Mouse (Mus musculus) G1E-ER4 (cell line): ENCODE results near the gene Slc22a22. TPM values are rescaled to one million over a fixed set of nuclear protein-coding genes. Genes with fewer than 3 reads are reported as not detected.

Source experiments
- GATA1 ChIP-seq: IDR thresholded peaks from one replicate; pipeline ENCODE4 v1.8.0; 2012; ENCODE audit warnings: low read length, inconsistent platforms
- polyA plus RNA-seq: library from polyadenylated mRNA; stranded (reverse); fragments of >175 nt; gene quantifications from 2 replicates; pipeline ENCODE4 v1.2.3, GENCODE M21; 2012

The Slc22a22 gene
- not detected in 2 replicates for polyA plus RNA-seq

- no peak for TF ChIP-seq GATA1
Measured at GRCm38 (mm10) chr15:57477525-57477924, at the start of gene Slc22a22. Gene Slc22a22 (minus strand): TSS chr15:57477625.

GRCm38 (mm10) chr15:57523510-57524298 is 46.3 kb upstream of the Slc22a22 start:
- TF ChIP-seq GATA1: no peak

- no peak for TF ChIP-seq GATA1
Measured at GRCm38 (mm10) chr15:57522160-57522559, 44.7 kb upstream of the Slc22a22 start.

GRCm38 (mm10) chr15:57509185-57510172 is 32.1 kb upstream of the Slc22a22 start:
- no peak for TF ChIP-seq GATA1

- no peak for TF ChIP-seq GATA1
Measured at GRCm38 (mm10) chr15:57508242-57509184, 31.1 kb upstream of the Slc22a22 start.

DNA sequence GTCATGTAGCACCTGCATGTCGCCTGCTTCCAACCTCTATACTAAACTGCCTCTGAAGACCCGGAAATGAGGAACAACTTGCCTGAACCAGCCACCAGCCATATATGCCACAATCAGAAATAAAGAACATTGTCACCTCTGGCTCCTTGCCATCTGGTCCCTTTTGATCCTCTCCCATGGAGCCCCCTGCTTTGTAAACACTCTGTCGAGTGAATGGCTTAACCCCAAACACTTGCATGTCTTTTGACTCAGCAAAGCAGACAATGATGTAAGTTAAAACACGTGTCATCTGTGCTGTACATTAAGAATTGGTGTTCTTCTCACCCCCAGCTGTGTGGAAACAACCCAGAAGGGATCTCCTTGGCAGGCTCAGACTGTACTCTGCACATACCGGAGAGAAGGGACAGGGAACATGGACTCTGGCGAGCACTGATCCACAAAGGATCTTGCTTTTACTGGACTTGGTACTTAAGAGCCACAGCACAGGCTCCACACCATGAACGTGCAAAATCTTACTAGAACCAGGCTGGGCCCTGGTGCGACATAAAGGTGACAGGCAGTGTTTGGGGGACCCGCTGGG is 26.8 kb upstream of the Slc22a22 start:
- TF ChIP-seq GATA1: no peak

DNA sequence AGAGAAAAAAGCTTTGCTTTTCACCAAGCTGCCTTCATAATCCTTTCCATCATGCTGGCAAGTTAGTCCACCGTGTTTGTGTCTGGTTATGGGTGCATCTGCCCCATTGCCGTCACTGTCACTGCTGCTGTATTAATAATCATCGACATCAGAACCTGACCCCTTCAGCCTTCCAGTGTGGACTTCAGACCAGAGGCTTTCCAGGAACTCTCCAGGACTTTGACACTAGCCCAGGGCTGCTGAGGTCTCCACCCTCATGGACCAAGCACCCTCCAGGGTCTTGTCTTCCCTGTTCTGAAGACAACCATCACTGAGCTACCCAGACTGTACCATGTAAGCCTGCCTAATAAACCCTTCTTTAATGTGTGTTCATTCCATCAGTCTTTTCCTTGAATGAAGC is 26.2 kb upstream of the Slc22a22 start:
- no peak for TF ChIP-seq GATA1

GRCm38 (mm10) chr15:57501559-57501958 is 24.1 kb upstream of the Slc22a22 start:
- TF ChIP-seq GATA1: no peak

- no peak for TF ChIP-seq GATA1
Measured at GRCm38 (mm10) chr15:57496106-57496505, 18.7 kb upstream of the Slc22a22 start.

- no peak for TF ChIP-seq GATA1
Measured at GRCm38 (mm10) chr15:57482509-57482908, 5.1 kb upstream of the Slc22a22 start.

- no peak for TF ChIP-seq GATA1
Measured at GRCm38 (mm10) chr15:57471648-57472047, 5.8 kb downstream of the Slc22a22 start.

GRCm38 (mm10) chr15:57465996-57466395 is 11.4 kb downstream of the Slc22a22 start:
- TF ChIP-seq GATA1: no peak

- no peak for TF ChIP-seq GATA1
Measured at GRCm38 (mm10) chr15:57465061-57465460, 12.4 kb downstream of the Slc22a22 start.

GRCm38 (mm10) chr15:57464066-57464465 is 13.4 kb downstream of the Slc22a22 start:
- no peak for TF ChIP-seq GATA1

DNA sequence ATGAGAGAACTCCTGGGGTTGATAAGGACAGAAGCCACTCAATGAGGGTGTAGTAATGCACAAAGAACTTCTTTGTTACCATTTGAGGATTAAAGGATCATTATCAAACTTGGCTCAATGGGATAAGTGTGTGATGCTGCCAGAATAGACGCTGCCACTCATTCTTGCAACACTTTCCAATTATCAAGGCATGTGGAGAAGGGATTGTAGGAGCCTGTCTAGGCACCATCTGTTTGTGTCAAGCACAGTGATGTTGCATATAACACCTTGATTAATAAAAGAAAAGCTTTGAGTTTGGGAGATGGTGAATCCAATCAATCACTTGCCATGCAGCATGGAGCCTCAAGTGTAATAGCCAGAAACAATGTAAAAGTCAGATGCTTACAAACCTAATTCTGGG is 16.1 kb downstream of the Slc22a22 start:
- TF ChIP-seq GATA1: no peak
